Mouse (Mus musculus): ENCODE results near the gene Zfp3. TPM values are rescaled to one million over a fixed set of nuclear protein-coding genes. Genes with fewer than 3 reads are reported as not detected.

Gene Zfp3
- total RNA-seq, 2 experiments from 2014 or later = 23.8 TPM

DNA sequence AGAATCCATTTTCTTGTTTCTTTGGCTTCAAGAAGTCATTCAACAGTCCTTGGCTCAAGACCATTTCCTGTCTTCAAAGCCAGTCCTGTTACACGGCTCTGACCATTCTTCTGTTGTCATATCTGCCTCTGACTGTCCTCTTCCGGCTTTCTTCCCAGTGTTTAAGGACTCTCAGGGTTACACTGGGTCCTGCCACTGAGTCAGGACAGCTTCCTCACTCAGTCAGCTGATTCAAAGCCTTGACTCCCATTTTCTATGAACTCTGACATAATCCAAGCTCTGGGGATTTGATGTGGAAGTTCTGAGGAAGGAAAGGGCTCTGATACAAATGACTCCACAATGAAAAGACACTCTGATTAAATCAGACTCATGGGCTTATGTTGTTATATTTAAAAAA lies 38.9 kb downstream of the Zfp3 start:
- DNase-seq (ENCODE audit: low spot score in 2 of 2) = no peak
- no peak for TF ChIP-seq CTCF (conservative IDR thresholded peaks at IDR 0.05)
- Histone ChIP-seq H3K27ac (no peak overlapping the region), H3K4me3 (no peak overlapping the region)

DNA sequence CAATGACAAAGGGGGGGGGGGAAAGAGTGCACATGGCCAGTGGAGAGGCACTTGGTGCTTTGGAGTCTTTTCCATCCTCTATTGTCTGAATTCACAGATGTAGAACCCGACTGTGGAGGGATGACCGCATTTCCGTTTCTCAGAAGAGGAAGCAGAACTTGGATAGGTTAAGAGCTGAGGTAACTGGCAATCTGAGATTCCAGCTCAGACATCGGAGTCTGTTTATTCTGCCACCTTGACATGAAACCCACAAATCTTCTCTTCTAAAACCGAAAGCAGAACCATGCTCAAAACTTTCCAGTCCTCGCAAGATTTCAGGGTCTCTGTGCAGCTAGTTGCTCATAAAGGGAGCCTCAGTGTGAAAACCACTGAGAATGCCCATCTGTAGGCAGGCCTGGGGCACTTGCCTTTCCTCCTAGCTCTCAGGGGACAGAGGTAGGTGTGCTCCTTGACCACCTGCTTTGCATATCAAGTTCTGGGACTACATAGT lies 39.7 kb downstream of the Zfp3 start:
- H3K4me3 ChIP-seq = no peak overlapping the region
- DNase-seq (ENCODE audit: low spot score in 2 of 2) = no peak
- TF ChIP-seq CTCF (conservative IDR thresholded peaks at IDR 0.05) = no peak
- no peak overlapping the region for H3K27ac ChIP-seq

DNA sequence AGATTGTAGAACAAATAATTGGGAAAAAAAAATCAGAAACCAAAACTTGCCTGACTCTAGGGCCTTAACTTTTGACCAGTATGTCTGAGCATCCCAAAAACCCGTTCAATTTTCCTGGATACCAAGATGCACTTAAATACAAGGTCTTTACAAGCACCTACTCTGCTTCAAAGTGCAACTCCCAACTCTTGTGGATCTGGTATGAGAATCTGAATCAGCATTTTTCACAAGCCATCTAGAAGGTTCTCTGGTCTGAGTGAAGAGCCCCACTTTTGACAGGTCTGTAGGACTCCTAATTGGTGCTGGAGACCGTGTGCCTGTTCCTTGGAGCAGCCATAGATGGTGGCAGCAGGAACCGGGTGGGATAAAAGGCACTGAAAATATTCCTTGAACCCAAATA lies 40.4 kb downstream of the Zfp3 start:
- DNase-seq (ENCODE audit: low spot score in 2 of 2) = no peak
- no peak for TF ChIP-seq CTCF (conservative IDR thresholded peaks at IDR 0.05)
- no peak overlapping the region; the same call in 1 of the 2 replicates for H3K27ac ChIP-seq
- no peak overlapping the region for H3K4me3 ChIP-seq

DNA sequence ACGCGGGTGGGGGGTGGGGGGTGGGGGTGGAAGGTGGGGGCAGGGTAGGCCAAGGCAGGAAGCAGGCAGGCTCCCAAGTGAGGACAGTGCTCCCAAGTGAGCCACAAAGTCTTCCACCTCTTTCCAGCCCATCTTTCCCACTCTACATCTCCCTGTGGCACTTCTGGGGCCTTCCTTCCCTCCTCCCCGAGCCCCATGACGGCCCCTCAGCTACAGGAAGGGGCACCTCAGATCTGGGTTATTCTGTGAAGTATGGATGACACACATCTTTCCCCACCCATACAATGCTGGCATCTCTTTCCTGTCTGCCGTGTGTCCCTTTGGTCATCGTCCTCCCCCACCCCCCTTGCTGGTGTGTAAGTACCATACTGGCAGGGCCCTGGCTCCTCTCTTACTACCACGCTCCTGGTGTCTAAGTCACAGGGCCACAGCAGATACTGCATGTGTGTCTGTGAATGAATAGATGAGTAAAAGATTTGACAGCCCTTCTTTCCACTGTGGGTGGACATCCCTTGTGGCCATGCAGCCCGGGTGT lies 41.7 kb downstream of the Zfp3 start:
- H3K27ac ChIP-seq = no peak overlapping the region
- no peak for DNase-seq (ENCODE audit: low spot score in 2 of 2)

DNA sequence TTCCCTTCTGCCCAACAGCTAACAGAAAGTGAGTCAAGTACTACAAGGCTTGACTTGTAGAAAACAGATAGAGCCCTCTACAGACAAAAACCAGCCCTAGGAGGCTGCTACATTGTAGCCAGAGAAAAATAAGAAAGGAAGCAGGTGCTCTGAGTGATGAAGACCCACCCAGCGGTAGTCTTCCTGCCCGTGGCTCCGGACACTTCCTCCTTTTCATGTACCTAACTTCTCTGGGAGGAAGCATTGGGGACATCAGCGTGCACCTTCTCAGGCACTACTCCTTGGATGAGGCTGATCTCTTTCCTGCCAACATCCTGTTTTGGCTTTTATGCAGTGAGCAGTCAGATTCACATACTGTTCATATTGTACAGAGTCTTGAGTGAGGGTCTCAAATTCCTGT lies 42.7 kb downstream of the Zfp3 start:
- Histone ChIP-seq H3K27ac (no peak overlapping the region), H3K4me3 (no peak overlapping the region)
- no peak for DNase-seq (ENCODE audit: low spot score in 2 of 2)
- TF ChIP-seq CTCF (conservative IDR thresholded peaks at IDR 0.05) = no peak

More for the DNA sequence above, 41.7 kb downstream of the Zfp3 start:
- no peak for TF ChIP-seq CTCF (conservative IDR thresholded peaks at IDR 0.05)
- no peak overlapping the region for H3K4me3 ChIP-seq

DNA sequence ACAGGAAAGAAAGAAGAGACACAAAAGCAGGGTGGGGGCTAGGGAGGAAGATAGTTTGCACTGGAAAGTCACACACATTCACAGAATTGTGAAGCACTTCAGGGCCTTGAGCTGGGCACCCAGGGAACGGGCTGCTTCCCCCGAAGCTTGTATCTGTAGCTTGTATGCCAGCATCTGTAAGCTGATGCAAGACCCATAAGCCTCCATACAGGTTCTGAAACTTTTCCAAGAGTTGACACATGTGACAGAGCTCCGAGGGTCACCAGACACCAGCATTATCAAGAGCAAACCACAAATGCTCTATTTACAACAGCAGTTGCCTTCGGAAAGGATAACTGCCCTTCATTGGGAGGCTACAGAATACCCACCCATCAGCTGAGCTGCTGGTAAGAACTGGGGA lies 43.6 kb downstream of the Zfp3 start:
- Histone ChIP-seq H3K4me3 (no peak overlapping the region), H3K27ac (no peak overlapping the region)
- DNase-seq (ENCODE audit: low spot score in 2 of 2) = no peak
- TF ChIP-seq CTCF (conservative IDR thresholded peaks at IDR 0.05) = no peak

DNA sequence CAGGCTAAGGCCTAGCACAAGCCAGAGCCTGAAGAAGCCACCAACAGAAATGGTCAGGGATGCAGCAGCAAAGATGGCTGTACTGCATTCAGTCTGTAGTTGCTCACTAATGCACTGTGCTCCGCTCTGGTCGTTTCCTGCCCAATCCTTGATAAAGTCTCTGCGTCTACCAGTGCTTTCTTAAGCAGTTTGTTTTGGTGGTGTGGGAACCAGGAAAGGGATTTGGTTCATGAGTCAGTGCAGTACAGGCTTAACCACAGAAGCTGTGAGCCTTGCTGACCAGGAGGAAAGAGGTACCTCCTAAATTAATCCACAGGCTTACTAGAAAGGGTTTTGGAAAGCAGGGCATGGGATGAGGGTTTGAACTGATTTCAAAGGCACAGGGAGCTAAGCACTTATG lies 44.1 kb downstream of the Zfp3 start:
- no peak for DNase-seq (ENCODE audit: low spot score in 2 of 2)
- Histone ChIP-seq H3K4me3 (no peak overlapping the region), H3K27ac (no peak overlapping the region)
- no peak for TF ChIP-seq CTCF (conservative IDR thresholded peaks at IDR 0.05)

DNA sequence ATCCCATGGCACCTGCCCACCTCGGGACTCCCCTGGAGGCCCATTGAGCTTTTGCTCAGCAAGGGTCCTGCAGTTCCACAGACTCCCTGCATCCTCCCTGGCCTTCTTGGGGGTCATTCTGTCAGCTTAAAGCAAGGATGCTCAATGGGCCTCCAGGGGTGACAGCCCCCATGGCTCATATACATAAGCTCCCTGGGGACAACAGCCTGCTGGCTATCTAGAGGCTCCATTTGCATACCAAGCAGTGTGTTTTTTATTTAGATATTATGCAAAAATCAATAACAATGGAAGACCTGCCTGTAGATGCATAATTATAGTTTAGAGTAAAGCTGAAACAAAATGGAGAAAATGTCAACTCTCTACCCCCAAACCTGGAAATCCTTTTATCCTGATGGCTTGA lies 45.0 kb downstream of the Zfp3 start:
- TF ChIP-seq CTCF (conservative IDR thresholded peaks at IDR 0.05) = no peak

DNA sequence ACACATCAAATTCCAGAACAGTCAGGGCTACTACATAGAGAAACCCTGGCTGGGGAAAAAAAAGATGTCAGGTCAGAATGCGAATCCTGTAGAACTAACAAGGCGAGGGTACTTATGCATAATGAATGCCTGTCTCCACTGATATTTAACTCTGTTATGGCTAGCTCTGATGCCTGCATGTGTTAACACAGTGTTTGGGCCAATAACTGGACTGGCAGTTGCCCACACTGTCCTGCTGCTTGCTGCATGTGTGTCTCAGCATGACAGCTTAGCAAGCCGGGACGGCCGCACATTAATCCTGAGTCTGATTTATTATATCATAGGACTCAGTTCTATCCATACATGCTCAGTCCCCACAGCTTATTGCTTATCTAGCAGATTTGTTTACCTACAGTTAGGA lies 47.0 kb downstream of the Zfp3 start:
- no peak overlapping the region for H3K4me3 ChIP-seq
- H3K27ac ChIP-seq = no peak overlapping the region
- no peak for DNase-seq (ENCODE audit: low spot score in 2 of 2)
- TF ChIP-seq CTCF (conservative IDR thresholded peaks at IDR 0.05) = no peak

More for the DNA sequence above, 45.0 kb downstream of the Zfp3 start:
- Histone ChIP-seq H3K4me3 (no peak overlapping the region), H3K27ac (no peak overlapping the region)
- no peak for DNase-seq (ENCODE audit: low spot score in 2 of 2)

DNA sequence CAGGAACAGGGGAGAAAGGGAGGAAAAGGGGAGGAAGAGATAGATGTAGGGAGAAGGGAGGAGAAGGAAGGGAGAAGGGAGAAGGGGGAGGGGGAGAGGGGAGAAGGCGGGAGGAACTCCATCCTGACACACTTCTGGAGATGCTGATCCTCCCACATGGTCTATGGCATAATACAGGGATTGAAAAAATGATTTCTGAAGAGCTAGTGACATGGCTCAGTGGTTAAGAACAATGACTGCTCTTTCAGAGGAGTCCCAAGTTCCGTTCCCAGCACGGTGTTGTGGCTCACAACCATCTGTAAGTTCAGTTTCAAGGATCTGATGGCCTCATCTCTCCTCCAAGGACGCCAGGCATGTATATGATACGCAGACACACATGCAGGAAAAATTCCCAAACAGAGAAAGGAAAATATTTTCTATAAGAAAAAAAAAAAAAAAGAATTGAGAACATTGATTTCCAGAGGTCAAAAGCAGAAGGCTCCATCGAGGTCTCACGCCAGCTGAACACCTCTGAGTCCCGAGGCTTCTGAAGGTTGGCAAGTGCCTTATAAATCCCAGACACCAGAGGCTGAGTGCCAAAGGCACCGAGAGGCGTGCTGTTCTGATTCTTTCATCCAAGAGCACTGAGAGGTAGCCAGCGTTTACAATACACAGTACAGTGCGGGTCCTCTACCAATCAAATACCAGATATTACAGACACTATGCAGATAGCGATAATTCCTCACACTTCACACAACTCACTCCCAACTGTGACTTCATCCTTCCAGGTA lies 47.6 kb downstream of the Zfp3 start:
- TF ChIP-seq CTCF (conservative IDR thresholded peaks at IDR 0.05) = no peak
- DNase-seq (ENCODE audit: low spot score in 2 of 2) = no peak
- Histone ChIP-seq H3K4me3 (no peak overlapping the region), H3K27ac (no peak overlapping the region)

DNA sequence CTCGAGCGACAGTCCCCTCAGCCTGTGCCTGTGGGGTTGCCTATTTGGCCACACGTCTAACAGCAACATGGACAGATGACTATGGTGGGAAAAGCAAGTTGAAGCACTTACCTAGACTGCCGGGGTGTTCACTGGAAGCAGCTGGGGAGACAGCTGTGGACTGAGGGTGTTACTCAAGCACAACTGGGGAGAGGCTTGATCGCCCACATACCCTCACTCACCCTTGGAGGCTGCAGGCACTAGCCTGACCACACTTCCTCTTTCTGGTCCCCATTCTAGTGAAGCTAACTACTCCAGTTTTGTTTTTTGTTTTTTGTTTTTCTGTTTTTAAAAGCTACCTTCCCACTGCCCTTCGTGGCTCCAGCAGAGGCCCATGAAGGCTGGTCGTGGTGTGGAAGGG lies 48.4 kb downstream of the Zfp3 start, which contains the start of gene Scimp:
Gene Scimp, minus strand, starts transcription at position 222 of the 400 bp plus-strand sequence.
- Histone ChIP-seq H3K4me3 (no peak within 1 kb of the TSS), H3K27ac (no peak within 1 kb of the TSS)
- DNase-seq (ENCODE audit: low spot score in 2 of 2) = no peak
- TF ChIP-seq CTCF (conservative IDR thresholded peaks at IDR 0.05) = no peak

DNA sequence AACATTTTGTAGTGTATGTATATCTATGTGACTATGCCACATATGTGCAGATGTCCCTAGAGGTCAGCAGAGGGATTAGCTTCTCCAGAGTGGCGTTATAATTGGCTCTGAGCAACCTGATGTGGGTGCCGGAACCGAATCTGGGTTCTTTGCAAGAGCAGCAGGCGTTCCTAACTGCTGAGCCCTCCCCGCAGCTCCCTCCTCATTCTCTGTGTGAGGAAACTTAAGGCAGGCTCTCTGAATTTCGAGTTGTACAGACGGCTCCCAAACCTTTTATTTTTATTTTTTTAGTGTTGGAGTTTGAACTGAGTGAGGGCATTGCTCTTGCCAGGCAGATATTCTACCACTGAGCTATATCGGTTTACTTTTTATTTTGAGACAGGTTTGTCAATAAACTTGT lies 51.1 kb downstream of the Zfp3 start:
- H3K27ac ChIP-seq = no peak overlapping the region
- no peak for DNase-seq (ENCODE audit: low spot score in 2 of 2)
- TF ChIP-seq CTCF (conservative IDR thresholded peaks at IDR 0.05) = no peak
- H3K4me3 ChIP-seq = no peak overlapping the region

DNA sequence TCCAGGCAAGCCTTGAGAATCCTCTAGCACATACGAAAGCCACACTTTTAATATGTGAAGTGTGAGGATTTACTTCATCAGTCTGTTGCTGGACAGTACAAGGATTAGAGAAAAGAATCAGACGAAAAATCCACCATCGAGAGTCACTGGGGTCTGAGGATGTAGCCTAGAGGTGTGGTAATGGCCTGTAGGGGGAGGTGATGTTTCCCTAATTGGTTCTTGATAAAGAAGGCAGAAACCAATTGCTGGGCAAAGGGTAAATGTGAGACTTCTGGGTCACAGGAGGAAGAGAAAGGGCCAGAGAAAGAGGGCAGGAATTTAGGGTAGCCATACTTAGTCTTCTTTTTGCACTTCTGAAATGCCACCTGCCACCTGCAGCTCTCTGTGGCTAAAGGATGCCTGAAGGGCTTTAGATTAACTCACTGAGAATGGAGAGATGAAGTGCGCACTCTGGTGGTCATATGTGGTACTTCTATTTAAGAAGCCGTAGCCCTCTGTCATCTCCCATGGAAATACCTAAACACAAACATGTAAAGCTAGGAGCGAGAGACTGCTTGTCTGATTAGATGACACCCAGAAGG lies 51.6 kb downstream of the Zfp3 start:
- DNase-seq (ENCODE audit: low spot score in 2 of 2) = peak; percentile 42 to 71
- peak; percentile 92 for TF ChIP-seq CTCF (conservative IDR thresholded peaks at IDR 0.05)
- Histone ChIP-seq H3K4me3 (no peak overlapping the region), H3K27ac (no peak overlapping the region)

DNA sequence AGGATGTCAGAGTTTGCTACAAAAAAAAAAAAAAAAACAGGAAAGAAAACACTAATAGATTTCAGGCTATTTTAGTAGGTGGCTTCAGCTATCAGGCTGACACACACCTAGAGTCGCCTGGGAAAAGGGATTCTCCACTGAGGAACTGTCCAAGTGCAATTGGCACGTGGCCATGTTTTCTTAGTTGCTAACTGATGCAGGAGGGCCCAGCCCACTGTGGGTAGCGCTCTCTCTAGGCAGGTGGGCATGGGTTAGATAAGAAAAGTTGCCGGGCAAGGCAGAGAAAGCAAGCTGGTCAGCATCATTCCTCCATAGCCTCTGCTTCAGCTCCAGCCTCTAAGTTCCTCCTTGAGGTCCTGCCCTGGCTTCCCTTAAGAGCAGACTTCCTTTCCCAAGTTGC lies 52.8 kb downstream of the Zfp3 start:
- TF ChIP-seq CTCF (conservative IDR thresholded peaks at IDR 0.05) = no peak
- no peak for DNase-seq (ENCODE audit: low spot score in 2 of 2)
- H3K4me3 ChIP-seq = no peak overlapping the region
- H3K27ac ChIP-seq = no peak overlapping the region
